Mouse (Mus musculus): Measurements from ENCODE around the gene Ap4m1.

Ap4m1 gene

GRCm38 (mm10) chr5:138171695-138172491 lies at the start of gene Ap4m1, which contains the start of gene Mcm7:
Ap4m1 (plus strand) TSS chr5:138172002.
Mcm7 (minus strand) TSS chr5:138172422.
- peak; percentile 96 for DNase-seq (ENCODE audit: low read depth)

GRCm38 (mm10) chr5:138132425-138133064 lies 39.3 kb upstream of the Ap4m1 start:
- DNase-seq (ENCODE audit: low read depth) = no peak

- DNase-seq (ENCODE audit: low read depth) = no peak
Measured at GRCm38 (mm10) chr5:138137257-138137656, 34.5 kb upstream of the Ap4m1 start.

- peak; percentile 75 for DNase-seq (ENCODE audit: low read depth)
Measured at GRCm38 (mm10) chr5:138137935-138138549, 33.8 kb upstream of the Ap4m1 start.

GRCm38 (mm10) chr5:138138585-138138984 lies 33.2 kb upstream of the Ap4m1 start:
- no peak for DNase-seq (ENCODE audit: low read depth)

- DNase-seq (ENCODE audit: low read depth) = no peak
Measured at GRCm38 (mm10) chr5:138154390-138154789, 17.4 kb upstream of the Ap4m1 start.

GRCm38 (mm10) chr5:138155443-138155976 lies 16.3 kb upstream of the Ap4m1 start, which contains the start of gene Zfp113:
Zfp113 (minus strand) TSS chr5:138155744.
- DNase-seq (ENCODE audit: low read depth) = peak; percentile 94

- no peak for DNase-seq (ENCODE audit: low read depth)
Measured at GRCm38 (mm10) chr5:138160224-138160762, 11.5 kb upstream of the Ap4m1 start.

- peak; percentile 83 for DNase-seq (ENCODE audit: low read depth)
Measured at GRCm38 (mm10) chr5:138160842-138161665, 10.7 kb upstream of the Ap4m1 start, which contains the start of gene Cops6. Cops6 (plus strand) TSS chr5:138161071.

GRCm38 (mm10) chr5:138163046-138163445 lies 8.8 kb upstream of the Ap4m1 start:
- no peak for DNase-seq (ENCODE audit: low read depth)

GRCm38 (mm10) chr5:138163610-138164009 lies 8.2 kb upstream of the Ap4m1 start:
- no peak for DNase-seq (ENCODE audit: low read depth)

GRCm38 (mm10) chr5:138165594-138165993 lies 6.2 kb upstream of the Ap4m1 start:
- DNase-seq (ENCODE audit: low read depth) = no peak

- peak; percentile 87 for DNase-seq (ENCODE audit: low read depth)
Measured at GRCm38 (mm10) chr5:138170936-138171561, 753 bp upstream of the Ap4m1 start.

GRCm38 (mm10) chr5:138173217-138173616 lies 1.4 kb downstream of the Ap4m1 start:
- DNase-seq (ENCODE audit: low read depth) = no peak

- peak; percentile 73 for DNase-seq (ENCODE audit: low read depth)
Measured at GRCm38 (mm10) chr5:138186950-138187638, 15.3 kb downstream of the Ap4m1 start, which contains the start of the genes Taf6 and Cnpy4. Taf6 (minus strand) TSS chr5:138187451. Cnpy4 (plus strand) TSS chr5:138187485.

GRCm38 (mm10) chr5:138187661-138188306 lies 16.0 kb downstream of the Ap4m1 start:
- DNase-seq (ENCODE audit: low read depth) = peak; percentile 66

GRCm38 (mm10) chr5:138193771-138194727 lies 22.2 kb downstream of the Ap4m1 start, which contains the start of gene Mblac1:
Mblac1 (plus strand) TSS chr5:138194314.
- DNase-seq (ENCODE audit: low read depth) = peak; percentile 80

GRCm38 (mm10) chr5:138194755-138195345 lies 23.0 kb downstream of the Ap4m1 start:
- DNase-seq (ENCODE audit: low read depth) = no peak
